9 mouse cellular contexts compared by ENCODE assay signal in the genomic region with DNA sequence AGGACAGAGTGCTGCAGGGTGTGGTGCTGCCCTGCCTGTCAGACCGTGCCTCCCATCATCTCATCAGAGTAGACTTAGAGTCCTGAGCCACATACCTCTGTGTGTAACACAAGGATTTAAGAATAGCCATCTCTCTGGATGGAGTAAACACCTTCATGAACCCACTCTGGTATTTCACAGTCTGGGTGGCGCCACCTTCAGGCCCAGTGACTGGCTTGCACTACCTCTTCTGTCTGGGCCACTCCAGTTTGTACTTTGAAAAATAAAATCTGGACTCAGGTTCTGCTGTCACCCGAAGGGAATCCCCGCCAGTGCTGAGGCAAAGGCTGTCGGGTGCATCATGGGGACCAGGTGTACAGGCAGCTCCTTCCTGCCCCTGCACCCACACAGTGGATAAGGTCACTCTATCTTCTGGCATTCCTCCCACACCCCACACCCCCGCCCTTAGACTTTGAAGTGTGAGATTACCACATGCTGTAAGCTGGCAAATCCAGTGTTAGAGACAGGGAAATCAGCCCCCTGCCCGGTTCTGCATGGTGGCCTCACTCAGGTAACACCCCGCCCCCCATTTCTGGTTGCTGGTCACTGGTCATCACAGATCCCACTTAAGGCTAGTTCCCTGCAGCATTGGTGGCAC.
DNase-seq lines count a peak whose midpoint lies in the region; ATAC-seq and TF ChIP-seq lines count a peak whose summit lies in the region.
"Had no signal": no experiment of that assay in that cellular context is flagged by ENCODE, and none has a peak within 500 bp of the region (broad histone marks: within the 10 kb centered on the region; RNA-seq: fewer than 3 reads in every experiment).

No protein-coding gene starts in this region.

- no peaks in the 10 kb centered on the region for H3K9me3 ChIP-seq in kidney, postnatal 0 days (replicated peaks; ENCODE audit: low read length)
- H3K9me3 ChIP-seq in ES-Bruce4 (replicated peaks; ENCODE audit: control insufficient read depth, insufficient read depth, low read length, poor library complexity, severe bottlenecking): no peaks in the 10 kb centered on the region
- no peaks in the 10 kb centered on the region for H3K9me3 ChIP-seq in liver, postnatal 0 days (ENCODE audit: low read length)
- H3K9me3 ChIP-seq: heart, embryonic 13.5 days had no signal

- TF ChIP-seq CTCF in kidney, postnatal 0 days (IDR thresholded peaks at IDR 0.05; ENCODE audit: low read depth): peak; percentile 62
- TF ChIP-seq CTCF in ES-Bruce4 (IDR thresholded peaks at IDR 0.05; ENCODE audit: low read depth, low read length): peak; percentile 34
- TF ChIP-seq CTCF in liver, postnatal 0 days (IDR thresholded peaks at IDR 0.05; ENCODE audit: low read depth): peak; percentile 50

- TF ChIP-seq EP300 in ES-Bruce4 (IDR thresholded peaks at IDR 0.05; ENCODE audit: insufficient read depth, low read depth, low read length): no peak
- TF ChIP-seq EP300 in liver, postnatal 0 days (IDR thresholded peaks at IDR 0.05; ENCODE audit: low read depth): no peak

- H3K4me3 ChIP-seq in kidney, postnatal 0 days (replicated peaks; ENCODE audit: low read depth, low read length): no peak overlapping the region
- no peak overlapping the region for H3K4me3 ChIP-seq in ES-Bruce4 (ENCODE audit: low read depth, low read length)
- H3K4me3 ChIP-seq in liver, postnatal 0 days (ENCODE audit: low read depth, low read length): no peak overlapping the region
- H3K4me3 ChIP-seq: heart, embryonic 13.5 days had no signal

- peak; percentile 56 to 65 for DNase-seq in cerebellum, postnatal 10 days
- DNase-seq in cerebellum, adult 11-12 months: no peak
- peak; percentile 42 for DNase-seq in kidney, postnatal 0 days (ENCODE audit: low spot score)
- no peak for DNase-seq in kidney, postnatal 14 days
- DNase-seq in liver, postnatal 0 days: peak; percentile 47
- no peak for DNase-seq in urinary bladder, postnatal 10 days (ENCODE audit: low spot score)
- DNase-seq in right cerebral cortex, adult 2 months (ENCODE audit: low spot score in 2 of 2): no peak

- peaks cover 19% of the 10 kb centered on the region for H3K4me1 ChIP-seq in kidney, postnatal 0 days (replicated peaks; ENCODE audit: insufficient read depth, low read length)
- H3K4me1 ChIP-seq in ES-Bruce4 (ENCODE audit: control insufficient read depth, insufficient read depth, low read length): peaks cover 3% of the 10 kb centered on the region
- peaks cover 2% of the 10 kb centered on the region; the same call in 1 of the 2 replicates for H3K4me1 ChIP-seq in liver, postnatal 0 days (ENCODE audit: insufficient read depth)

- ATAC-seq in kidney, postnatal 0 days (replicated peaks; ENCODE audit: low FRiP score, low read depth): peak; percentile 33
- ATAC-seq in liver, postnatal 0 days: no peak

- peaks cover 30% of the 10 kb centered on the region for H3K36me3 ChIP-seq in kidney, postnatal 0 days (ENCODE audit: insufficient read depth, low read length)
- H3K36me3 ChIP-seq in ES-Bruce4 (ENCODE audit: control insufficient read depth, insufficient read depth, low read length, poor library complexity, severe bottlenecking): no peaks in the 10 kb centered on the region
- H3K36me3 ChIP-seq in liver, postnatal 0 days (replicated peaks; ENCODE audit: insufficient read depth, low read length): peaks cover 32% of the 10 kb centered on the region

- 65% methylated on average over 8 of the region's 8 CpGs for WGBS in kidney, postnatal 0 days
- WGBS in liver, postnatal 0 days (ENCODE audit: insufficient replicate concordance): 71% methylated on average over 8 of the region's 8 CpGs

- TF ChIP-seq POLR2A in ES-Bruce4 (IDR thresholded peaks at IDR 0.05; ENCODE audit: insufficient read depth, low read length): no peak

- H3K4me2 ChIP-seq in kidney, postnatal 0 days (ENCODE audit: low read length): no peak overlapping the region
- H3K4me2 ChIP-seq in liver, postnatal 0 days (ENCODE audit: low read depth, low read length): no peak overlapping the region
- H3K4me2 ChIP-seq: heart, embryonic 13.5 days had no signal

- no peak overlapping the region for H3K27ac ChIP-seq in kidney, postnatal 0 days
- no peak overlapping the region for H3K27ac ChIP-seq in ES-Bruce4 (ENCODE audit: insufficient read depth, low read length)
- H3K27ac ChIP-seq in liver, postnatal 0 days (ENCODE audit: low read depth): no peak overlapping the region
- H3K27ac ChIP-seq: heart, embryonic 13.5 days had no signal

- no peak overlapping the region for H3K9ac ChIP-seq in kidney, postnatal 0 days (ENCODE audit: low read depth, low read length)
- H3K9ac ChIP-seq in ES-Bruce4 (ENCODE audit: low read depth, poor library complexity, severe bottlenecking): no peak overlapping the region
- H3K9ac ChIP-seq in liver, postnatal 0 days (replicated peaks): no peak overlapping the region
- H3K9ac ChIP-seq: heart, embryonic 13.5 days had no signal

- H3K27me3 ChIP-seq in kidney, postnatal 0 days (ENCODE audit: insufficient read depth, low read length): no peaks in the 10 kb centered on the region
- no peaks in the 10 kb centered on the region for H3K27me3 ChIP-seq in ES-Bruce4 (ENCODE audit: control insufficient read depth, insufficient read depth, low read length, poor library complexity, severe bottlenecking)
- no peaks in the 10 kb centered on the region for H3K27me3 ChIP-seq in liver, postnatal 0 days (ENCODE audit: insufficient read depth, low read length)
- H3K27me3 ChIP-seq: heart, embryonic 13.5 days had no signal

Comparison
In these comparisons a context has a peak if more than half of its experiments do, and no peak if none do; other contexts are left out.
1. DNase-seq: peak in cerebellum, postnatal 10 days (2 of 2), kidney, postnatal 0 days (single experiment) and liver, postnatal 0 days (single experiment); none in cerebellum, adult 11-12 months (single experiment), kidney, postnatal 14 days (single experiment), urinary bladder, postnatal 10 days (single experiment) and right cerebral cortex, adult 2 months (0 of 2).
2. Peak in every context shown above with its lines, with median percentiles within 50 percentile points of each other: CTCF ChIP-seq.